Mouse (Mus musculus): ENCODE results near the gene Susd4. TPM values are rescaled to one million over a fixed set of nuclear protein-coding genes. Genes with fewer than 3 reads are reported as not detected.

The Susd4 gene
- total RNA-seq (2021) = under 1 TPM; 0.39 to 0.45 TPM

DNA sequence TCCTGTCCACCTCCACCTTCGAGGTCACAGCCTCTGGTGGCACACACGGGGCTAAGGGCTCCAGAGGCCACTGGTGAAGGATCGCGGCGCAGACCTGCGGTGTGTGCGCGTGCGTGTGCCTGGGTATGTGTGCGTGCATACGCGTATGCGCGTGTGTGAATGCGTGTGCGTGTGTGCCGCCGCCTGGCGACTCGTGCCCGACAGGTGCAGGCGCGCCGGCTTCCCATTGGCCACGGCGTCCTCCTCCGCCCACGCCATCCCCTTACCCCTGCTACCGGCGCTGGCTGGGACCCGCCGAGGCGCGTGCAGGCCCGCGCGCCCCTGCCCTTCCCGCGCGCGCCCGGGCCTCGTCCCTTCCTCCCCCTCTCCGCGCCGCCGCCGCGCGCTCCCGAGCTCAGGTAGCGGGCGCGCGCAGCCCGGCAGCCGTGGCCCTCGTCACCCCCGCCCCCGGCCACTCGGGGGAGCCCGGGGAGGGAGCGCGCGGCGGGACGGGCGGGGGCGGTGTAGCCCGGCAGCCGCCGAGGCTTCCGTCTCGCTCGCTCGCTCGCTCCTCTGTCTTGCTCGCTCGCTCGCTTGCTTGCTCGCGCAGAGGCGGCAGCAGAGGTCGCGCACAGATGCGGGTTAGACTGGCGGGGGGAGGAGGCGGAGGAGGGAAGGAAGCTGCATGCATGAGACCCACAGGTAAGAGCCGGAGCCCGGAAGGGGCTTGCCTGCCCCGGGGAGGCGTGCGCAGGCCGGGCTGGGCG lies at the start of gene Susd4:
Gene Susd4 (plus strand): TSS at position 145 of the 746 bp plus-strand sequence.
- DNase-seq (ENCODE audit: low spot score) = no peak
- intact Hi-C loops (cut with DNase I) = no loop called here

DNA sequence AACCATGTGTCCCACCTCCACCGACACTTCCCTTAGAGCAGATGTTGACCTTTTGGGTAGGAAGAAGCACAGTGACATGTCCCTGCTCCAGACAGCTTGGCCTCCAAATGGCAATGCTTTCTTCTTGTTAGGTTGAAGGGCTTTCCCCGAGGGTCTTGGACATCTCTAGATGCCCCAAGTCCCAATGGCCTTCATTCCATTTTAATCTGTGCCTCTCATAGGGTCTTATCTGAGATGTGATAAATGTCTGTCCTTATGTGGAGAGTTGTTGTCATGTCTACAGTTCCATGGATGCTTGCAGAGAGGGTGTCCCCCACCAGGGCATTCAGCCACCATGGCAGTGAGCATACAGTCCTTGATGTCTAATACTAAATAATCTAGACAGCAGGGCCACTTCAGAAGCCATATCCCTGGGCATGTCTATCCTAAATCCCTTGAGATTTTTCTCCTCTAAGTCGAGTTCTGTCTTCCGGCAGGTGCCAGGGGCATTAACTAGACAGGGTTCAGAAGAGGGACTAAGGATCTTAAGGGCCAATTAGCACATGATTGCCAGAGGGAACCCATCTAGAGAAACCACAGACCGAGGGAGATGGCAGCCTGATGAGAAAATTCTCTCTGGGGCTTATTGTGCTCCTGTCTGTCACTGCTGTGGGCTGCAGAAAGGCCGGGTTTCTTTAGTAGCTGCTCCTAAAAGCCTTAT lies 49.3 kb upstream of the Susd4 start:
- intact Hi-C loops (cut with DNase I) = no loop called here
- DNase-seq (ENCODE audit: low spot score) = no peak

DNA sequence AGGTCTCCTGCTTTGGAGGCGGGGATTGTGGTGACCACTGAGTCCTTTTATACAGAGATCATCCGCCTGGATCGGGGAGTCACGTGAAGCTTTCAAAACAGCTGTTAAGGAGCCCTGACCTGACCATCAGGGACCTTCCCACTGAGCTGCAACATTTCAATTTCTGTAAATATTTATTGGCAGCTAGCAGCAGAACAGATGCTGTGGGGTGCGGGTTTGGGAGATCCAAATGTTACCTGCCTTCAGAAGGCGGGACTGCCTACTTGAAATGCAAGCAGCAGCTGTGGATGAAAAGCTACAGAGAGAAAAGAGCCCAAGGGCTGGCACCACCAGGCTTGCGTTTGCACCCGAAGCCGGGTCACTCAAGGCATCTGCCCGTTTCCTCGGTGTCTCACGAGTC lies 36.1 kb upstream of the Susd4 start:
- intact Hi-C loops (cut with DNase I) = no loop called here
- no peak for DNase-seq (ENCODE audit: low spot score)

DNA sequence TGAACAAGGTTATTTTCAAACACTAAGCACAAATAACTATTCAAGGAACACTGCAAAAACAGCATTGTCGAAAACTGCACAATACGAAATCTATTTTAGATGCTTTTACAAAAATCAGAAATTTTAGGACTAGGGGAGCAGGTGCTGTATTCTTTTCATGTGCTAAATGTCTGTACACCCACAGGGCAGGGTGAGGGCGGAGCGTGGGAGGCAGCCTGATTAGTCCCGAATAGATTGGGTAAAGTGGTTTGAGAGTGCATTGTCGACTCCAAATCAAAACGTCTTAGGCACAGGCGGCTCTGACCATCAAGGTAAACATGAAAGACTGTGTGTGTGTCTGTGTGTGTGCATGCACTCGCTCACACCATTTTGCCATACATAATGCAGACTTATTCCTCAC lies 34.7 kb upstream of the Susd4 start:
- no peak for DNase-seq (ENCODE audit: low spot score)
- intact Hi-C loops (cut with DNase I) = no loop called here

DNA sequence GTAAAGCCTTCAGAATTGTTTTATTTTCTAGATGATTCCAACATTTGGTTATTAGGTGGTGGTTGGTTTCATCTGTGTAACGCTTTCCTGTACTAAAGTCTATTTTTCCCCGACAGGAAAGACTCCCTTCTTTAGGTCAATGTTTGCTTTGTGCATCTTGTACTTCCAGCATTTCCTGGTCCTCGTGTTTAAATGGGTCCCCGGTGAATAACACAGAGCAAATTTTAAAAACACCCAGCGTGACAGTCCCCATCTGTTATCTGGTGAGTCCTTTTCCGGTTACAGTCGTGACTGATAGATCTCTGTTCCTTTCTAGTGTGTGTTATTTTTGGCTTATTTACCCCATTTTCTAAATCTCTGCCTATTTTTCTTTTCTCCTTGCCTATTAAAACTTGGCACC lies 31.0 kb upstream of the Susd4 start:
- no peak for DNase-seq (ENCODE audit: low spot score)
- intact Hi-C loops (cut with DNase I) = no loop called here

DNA sequence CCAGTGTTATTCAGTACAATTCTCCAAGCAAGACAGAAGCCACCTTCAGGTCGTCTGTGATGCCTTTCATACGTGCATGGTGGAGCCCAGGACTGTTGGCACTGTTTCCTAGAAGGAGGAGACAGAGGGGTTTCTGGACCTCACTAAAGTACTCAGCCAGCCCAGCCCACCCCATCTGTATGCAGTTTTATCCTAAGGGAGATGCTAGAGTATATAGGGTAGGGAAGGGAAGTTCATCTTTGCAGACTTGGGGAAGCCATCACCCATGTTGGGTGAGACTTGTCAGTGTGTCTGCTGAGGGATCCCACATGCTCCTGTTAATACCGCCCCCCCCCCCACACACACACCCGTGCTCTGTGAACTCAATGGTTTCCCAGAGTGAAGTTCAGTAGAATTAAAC lies 27.8 kb upstream of the Susd4 start:
- DNase-seq (ENCODE audit: low spot score) = no peak
- intact Hi-C loops (cut with DNase I) = no loop called here

DNA sequence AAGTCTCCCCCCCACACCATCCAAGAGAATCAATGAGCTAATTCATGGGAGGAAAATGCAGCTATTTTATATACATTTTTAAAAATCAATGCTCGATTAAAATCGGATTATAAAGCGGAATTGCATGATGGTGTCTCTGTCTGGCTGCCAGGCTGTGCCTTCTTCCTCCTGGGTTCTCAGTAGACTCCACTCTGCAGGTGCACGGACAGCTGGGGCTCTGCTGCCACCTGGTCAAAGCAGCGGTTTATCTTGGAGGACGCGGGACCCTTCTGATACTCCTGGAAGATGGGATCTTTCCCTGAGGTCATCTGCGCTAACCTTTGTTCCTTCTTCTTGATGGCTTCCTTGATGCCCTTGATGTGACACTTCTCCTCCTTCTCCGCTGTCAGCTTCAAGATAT lies 16.6 kb upstream of the Susd4 start:
- no peak for DNase-seq (ENCODE audit: low spot score)
- intact Hi-C loops (cut with DNase I) = no loop called here

DNA sequence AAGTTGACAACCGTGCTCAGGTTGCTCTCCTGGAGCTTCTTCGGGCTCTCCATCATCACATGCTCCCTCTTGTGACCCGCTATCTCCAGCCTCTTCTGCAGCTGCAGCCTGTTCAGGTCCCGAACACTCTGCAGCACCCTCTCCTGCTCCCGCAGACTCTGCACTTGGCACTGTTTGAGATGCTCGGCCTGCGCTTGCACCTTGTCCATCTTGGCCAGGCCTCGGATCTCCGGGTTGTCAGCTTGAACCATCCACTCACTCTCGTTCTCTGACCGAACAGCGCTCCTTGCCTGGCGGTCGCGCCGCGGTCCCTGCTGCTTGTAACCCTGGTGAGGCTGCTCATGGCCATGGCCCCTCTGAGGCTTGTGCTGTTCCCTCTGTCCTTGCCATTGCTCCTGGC lies 15.8 kb upstream of the Susd4 start:
- DNase-seq (ENCODE audit: low spot score) = no peak
- intact Hi-C loops (cut with DNase I) = no loop called here

DNA sequence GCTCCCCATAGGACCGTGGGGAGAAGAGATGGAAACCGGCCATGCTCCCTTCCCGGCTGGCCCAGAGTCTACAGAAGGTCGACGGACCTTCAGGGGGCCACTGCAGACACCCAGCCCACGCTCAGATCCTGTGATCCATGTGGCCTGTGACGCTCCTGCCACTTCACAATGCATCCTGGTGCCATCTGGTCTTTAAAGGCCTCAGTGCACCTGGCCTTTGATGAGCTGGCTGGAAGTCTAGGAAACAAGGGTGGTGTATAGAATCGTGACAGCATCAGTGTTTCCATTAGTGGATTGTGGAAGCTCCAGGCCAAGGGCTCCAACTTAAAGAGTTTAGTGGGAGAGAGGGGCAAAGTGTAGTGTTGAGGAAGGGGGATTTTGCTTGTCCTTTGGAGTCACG lies 14.6 kb upstream of the Susd4 start, which contains the start of gene Ccdc185:
Gene Ccdc185 (minus strand): TSS at position 101 of the 400 bp plus-strand sequence.
- intact Hi-C loops (cut with DNase I) = no loop called here
- DNase-seq (ENCODE audit: low spot score) = no peak

DNA sequence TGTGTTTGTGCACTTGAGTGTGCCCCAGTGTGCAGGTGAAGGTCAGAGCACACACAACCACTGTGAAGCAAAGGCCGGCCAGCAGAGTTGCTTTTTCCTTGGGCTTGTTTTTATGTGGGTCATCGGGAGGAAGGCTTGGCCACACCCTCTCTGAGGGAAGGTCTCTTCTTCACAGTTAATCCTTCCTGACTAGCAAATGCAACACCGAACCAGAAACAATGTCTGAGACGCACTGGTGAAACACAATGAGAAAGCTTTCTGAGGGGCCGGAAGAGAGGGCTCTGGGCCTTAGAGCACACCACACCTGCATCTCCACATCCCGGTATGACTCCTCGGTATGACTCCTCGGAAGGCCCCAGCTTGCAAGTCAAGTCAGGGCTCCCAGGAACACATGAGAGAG lies 12.4 kb upstream of the Susd4 start:
- no peak for DNase-seq (ENCODE audit: low spot score)
- intact Hi-C loops (cut with DNase I) = no loop called here

DNA sequence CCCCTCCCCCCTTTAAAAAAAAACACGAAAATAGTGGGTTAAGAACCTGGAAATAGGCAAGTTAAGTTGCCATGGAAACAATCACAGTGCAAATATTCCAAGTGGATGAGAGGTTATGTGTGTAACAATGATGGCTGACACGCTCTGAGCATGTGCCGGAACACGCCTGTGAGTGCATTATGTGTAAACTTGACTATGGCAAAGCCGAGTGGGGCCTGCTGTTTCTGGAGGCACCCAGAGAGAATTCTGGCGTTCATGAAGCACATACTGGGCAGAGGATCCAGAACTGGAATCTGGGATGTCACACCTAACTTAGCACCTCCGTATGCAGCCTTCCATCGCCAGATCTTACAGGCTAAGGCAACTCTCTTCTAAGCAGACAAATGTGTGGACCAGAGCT lies 10.0 kb upstream of the Susd4 start:
- intact Hi-C loops (cut with DNase I) = no loop called here
- no peak for DNase-seq (ENCODE audit: low spot score)

DNA sequence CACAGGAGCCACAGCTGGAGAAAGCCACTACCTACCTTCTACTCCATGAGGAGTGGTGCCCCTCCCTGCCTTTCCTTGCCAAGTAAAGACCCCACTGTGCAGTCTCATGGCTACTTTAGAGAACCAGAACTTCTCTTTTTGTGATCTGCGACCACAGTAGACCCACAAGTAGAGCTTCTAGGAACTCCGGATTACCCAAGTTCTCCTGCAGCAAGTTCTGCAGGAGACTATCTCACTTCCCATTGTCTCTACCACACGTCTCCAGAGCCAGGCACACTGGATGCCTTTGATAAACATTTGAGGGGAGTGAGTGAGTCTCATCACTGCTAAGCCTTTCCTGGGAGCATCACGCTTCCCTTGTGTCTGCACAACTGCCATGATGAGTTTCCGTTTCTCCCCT lies 8.8 kb upstream of the Susd4 start:
- intact Hi-C loops (cut with DNase I) = no loop called here
- no peak for DNase-seq (ENCODE audit: low spot score)

DNA sequence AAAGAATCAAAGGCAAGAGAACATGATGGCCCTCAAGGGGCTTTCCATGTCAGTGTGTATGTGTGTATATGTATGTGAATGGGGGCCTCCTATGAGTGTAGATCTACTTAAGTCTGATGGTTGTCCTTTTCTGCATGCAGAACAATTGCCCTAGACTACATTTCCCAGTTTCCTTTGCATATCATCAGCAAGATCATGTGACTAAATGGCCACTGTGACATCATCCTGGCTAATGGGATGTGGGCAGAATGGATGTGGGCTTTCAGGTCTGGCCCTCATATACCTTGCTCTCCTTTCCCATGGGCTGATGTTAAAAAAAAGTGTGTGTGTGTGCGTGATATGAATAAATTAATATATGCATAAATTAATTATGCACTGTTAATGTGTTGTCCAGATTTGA lies 4.9 kb upstream of the Susd4 start:
- DNase-seq (ENCODE audit: low spot score) = no peak
- intact Hi-C loops (cut with DNase I) = no loop called here

DNA sequence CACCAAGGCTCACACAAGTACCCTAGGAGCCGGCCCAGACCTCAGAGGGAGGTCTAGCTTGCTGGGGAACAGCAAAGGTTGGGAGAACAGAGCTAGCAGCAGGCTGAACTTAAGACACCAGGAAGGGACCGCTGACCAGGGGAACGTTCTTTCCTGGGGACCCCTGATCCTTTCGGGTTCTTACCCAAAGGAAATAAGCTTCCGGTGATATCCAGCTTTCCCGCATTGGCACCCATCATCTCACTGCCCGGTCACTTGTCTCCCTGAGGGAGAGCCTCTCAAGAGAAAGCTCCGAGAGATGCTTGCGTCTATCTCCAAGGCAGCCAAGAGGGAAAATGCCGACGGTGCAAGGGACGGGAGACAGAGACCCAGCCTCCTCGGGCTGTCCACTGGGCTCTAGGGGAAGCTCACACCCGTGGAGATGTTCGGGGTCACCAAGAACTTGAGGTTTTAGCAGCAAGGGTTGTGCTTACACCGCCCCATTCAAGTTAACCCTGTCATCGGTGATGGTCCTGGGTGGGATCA lies 407 bp upstream of the Susd4 start:
- intact Hi-C loops (cut with DNase I) = no loop called here
- DNase-seq (ENCODE audit: low spot score) = no peak

DNA sequence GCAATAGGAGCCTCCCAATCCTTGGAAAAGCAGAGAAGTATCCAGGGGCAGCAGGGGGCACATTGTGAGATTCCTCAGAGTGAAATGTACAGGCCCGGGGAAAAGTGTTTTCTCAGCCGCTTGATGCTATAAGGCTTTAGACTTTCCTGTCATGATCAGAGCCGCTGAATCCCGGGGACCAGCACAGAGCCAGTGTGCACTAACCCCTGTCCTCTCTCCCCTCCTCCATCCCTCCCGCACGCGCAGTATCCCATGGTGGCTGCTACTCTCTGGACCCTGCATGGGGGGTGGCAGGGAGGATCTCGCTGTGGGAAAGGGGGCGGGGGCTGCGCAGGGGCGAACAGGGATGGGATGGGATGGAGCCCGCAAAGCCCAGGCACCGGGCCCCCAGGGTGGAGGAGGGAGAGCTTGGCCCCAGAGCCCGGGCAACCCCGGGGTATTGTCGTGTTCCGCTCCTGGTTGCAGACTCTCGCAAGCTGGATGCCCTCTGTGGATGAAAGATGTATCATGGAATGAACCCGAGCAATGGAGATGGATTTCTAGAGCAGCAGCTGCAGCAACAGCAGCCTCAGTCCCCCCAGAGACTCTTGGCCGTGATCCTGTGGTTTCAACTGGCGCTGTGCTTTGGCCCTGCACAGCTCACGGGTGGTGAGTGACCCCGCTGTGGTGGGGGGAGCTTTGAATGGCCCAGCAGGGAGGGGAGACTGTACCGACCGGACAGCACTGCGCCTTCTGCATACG lies 1.1 kb downstream of the Susd4 start:
- intact Hi-C loops (cut with DNase I) = no loop called here
- no peak for DNase-seq (ENCODE audit: low spot score)

DNA sequence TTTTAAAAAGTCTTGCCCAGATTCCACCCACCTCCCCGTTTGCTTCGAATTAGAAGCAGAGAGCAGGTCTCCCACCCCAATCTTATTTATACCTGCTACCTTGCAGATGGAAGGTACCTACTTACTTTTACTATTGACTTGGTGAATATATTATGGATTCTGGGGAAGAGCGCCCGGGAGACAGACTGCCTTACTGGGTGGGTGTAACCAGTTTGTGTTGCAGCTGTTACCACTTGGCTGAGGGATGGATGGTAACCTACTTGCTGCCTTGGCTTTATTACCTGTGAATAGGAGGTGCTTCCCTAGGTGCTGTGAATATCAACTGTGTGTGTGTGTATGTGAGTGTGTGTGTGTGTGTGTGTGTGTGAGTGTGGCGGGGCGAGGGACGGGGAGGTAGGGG lies 11.9 kb downstream of the Susd4 start:
- DNase-seq (ENCODE audit: low spot score) = no peak
- intact Hi-C loops (cut with DNase I) = no loop called here

DNA sequence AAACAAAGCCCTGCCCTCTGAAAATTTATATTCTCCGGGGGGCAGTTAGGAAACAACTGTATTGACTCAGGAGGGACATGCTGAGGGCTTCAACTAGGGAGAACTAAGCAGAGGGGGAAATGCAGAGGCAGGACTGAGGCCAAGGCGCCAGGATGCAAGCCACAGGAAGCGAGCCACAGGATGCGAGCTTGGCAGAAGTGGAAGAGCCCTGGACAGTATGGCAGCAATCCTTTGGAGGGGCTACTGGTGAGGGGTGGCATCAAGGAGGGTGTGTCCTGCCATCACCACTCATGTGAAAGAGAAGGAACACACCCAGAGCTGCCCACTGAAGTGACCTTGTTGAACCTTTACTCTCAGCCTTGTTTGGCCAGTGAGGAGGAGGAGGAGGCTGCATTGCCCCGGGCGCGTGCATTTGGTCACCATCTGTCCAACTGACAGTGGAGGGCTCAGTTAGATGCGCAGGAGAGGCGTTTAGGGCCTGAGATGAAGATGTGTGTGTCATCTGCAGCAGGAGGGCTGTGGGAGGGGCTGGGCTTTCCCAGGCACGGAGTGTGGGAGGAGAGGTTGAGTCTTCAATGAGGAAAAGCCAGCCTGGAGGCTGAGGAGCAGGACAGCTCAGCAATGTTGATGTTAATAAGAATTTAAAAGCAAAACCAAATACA lies 13.2 kb downstream of the Susd4 start:
- DNase-seq (ENCODE audit: low spot score) = no peak
- intact Hi-C loops (cut with DNase I) = no loop called here

DNA sequence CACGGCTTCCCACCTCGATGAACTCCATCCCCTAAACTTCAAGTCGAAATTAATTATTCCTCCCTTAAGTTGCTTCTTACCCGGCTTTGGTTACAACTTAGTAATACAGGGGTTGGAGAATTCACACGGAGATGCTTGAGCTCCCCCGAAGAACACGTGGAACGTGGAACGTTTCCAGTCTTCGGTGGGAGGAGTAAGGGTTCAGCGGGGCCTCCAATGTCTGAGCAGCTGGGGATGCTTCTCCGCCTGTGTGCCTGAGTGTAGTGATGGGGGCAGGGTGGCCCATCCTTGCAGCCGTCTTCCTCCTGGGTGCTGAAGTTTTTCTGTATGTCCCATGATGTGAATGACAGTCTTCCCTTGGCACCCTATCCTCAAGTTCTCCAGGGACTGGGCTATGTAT lies 14.6 kb downstream of the Susd4 start:
- no peak for DNase-seq (ENCODE audit: low spot score)
- intact Hi-C loops (cut with DNase I) = no loop called here

DNA sequence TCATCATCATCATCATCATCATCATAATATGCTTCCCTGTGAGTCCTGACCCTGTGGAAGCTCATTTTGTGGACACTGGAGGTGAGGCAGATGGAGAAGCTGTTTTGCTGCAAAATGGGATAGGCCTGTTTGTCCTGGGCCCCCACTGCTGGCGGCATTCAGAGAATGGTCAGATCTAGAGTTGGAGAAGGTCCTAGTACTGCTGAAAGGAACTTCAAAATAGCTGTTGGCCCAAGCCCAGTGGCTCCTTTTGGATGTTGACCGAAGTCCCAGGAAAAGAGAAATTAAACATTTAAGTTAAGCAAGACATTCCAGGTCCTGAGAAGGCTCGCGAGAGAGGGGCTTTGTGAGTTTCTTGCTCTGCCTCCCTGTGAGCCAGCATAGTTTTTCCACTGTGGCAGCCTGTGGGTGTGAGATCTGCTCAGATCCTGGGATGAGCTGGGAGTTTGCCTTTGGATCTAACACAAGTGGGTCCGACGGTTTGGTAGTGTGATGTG lies 15.4 kb downstream of the Susd4 start:
- intact Hi-C loops (cut with DNase I) = no loop called here
- DNase-seq (ENCODE audit: low spot score) = no peak

DNA sequence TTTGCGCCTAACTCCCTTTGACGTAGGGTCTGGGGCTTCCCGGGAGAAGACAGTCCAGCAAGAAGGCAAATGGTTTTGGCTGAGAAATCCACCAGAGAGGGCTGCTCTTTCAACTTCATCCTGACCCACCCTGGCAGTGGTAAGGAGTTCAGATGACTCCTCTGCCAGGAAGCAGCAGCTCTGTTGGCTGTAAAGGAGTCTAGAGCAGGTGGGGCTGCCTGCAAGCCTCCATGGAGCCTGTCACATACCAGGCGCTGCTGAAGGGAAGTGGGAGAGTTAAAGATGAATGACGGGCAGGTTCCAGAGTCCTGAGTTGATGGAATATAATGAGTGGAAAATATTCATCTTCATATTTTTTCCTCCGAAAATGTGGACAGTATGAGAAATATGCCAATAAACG lies 20.1 kb downstream of the Susd4 start:
- intact Hi-C loops (cut with DNase I) = no loop called here

More for the DNA sequence above, 20.1 kb downstream of the Susd4 start:
- DNase-seq (ENCODE audit: low spot score) = no peak

Data from heart, postnatal 25 days (tissue).